Mouse (Mus musculus): ENCODE data around the gene Ankrd24. TPM values are rescaled to one million over a fixed set of nuclear protein-coding genes. Genes with fewer than 3 reads are reported as not detected.

Gene Ankrd24
- 10 to 100 TPM; 35.9 to 36.7 TPM for total RNA-seq (2021)

DNA sequence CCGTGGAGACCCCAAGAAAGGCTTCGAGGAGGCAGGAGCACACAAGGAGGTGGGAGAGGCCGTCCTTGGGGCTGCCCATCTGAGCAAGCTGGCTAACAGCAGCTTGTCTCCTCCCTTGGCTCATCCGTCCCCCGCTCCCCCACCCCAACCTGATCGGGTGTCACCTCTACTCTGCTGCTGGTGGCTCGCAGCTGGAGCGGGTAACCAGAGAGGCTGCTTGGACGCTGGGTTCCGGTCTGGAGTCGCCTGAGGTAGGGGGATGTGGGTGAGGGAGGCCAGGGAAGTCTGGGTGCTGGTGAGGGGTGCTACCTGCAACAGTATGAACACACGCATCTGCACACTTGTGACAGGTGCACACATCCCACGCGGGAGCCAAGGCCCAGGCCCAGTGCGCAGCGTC, at the start of gene Ankrd24:
Gene Ankrd24 (plus strand): TSS at position 151 of the 400 bp plus-strand sequence.
- DNase-seq (ENCODE audit: low spot score in 2 of 2) = no peak
- intact Hi-C loops (cut with DNase I) = no loop called here

DNA sequence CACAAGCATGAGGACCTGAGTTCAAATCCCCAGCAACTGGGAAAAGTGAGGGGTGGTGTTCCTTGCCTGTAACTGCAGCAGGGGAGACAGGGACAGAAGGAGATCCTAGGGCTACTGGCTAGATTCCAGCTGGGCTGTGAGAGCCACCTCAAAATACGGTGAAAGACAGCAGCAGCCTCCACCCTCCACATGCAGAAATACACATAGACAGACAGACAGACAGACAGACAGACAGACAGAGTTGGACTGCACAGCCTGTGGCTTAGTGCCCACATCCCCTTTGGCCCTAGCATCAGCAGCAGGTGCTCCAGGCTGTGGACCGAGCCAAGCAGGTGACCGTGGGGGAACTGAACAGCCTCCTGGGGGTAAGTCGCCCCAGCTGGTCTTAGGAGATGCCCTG, 48.4 kb upstream of the Ankrd24 start:
- DNase-seq (ENCODE audit: low spot score in 2 of 2) = no peak
- intact Hi-C loops (cut with DNase I) = no loop called here

DNA sequence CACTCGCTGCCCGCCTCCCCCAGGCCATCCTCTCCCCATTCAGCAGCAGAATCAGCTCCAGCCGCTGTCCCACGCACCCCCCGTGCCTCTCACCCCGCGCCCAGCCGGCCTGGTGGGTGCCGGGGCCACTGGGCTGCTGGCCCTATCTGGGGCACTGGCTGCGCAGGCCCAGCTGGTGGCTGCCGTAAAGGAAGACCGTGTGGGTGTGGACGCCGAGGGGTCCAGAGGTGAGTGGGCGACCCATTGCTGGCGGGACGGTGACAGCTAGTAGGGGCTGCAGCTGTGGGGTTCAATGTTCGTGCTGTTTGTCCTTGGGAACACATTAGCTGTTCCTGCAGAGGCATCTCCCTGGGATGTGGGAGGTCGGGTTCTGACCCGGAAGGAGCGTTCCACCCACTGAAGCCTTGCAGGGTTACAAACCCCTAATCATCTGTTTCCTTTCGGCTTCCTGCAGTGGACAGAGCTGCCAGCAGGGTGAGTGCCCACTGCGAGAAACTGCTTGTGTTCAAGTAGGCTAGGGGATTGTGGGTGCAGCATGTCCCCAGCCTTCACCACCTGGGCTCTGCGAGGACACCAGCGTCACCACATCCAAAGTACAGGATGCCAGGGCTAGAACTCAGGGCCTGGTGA, 47.8 kb upstream of the Ankrd24 start:
- intact Hi-C loops (cut with DNase I) = no loop called here
- no peak for DNase-seq (ENCODE audit: low spot score in 2 of 2)

DNA sequence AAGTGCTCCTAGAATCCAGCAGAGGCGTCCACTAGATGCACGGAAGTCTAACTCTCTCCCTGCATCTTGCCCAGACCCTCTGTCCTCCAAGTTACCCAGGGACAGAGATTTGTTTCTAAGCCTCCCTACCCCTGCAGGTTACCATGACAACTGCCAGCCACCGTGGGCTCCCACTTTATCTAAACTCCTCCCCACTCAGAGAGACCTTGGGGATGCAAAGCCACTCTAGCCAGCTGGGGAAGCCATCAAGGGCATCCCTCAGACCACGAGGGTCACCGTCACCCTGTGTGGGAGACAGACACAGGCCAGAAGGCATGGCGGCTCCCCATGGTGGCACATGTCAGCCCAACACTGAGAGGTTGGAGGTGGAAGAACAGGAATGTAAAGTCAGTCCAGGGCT, 45.0 kb upstream of the Ankrd24 start:
- intact Hi-C loops (cut with DNase I) = no loop called here

DNA sequence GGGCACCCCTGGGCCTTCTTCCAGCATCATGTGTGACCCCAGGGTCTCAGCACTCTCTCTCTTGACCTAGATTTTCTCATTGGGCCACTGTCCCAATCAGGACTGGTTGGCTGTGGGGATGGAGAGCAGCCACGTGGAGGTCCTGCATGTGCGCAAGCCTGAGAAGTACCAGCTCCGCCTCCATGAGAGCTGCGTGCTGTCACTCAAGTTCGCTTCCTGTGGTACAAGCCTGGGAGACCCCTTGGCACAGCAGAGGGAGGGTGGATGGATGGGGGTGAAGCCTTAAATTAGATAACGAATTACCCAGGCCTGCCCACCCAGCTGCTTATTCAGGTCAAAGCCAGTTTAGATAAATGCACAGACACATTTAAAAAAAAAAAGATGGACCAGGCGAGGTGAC, 39.6 kb upstream of the Ankrd24 start:
- intact Hi-C loops (cut with DNase I) = no loop called here
- no peak for DNase-seq (ENCODE audit: low spot score in 2 of 2)

More for the DNA sequence above, 45.0 kb upstream of the Ankrd24 start:
- DNase-seq (ENCODE audit: low spot score in 2 of 2) = no peak

DNA sequence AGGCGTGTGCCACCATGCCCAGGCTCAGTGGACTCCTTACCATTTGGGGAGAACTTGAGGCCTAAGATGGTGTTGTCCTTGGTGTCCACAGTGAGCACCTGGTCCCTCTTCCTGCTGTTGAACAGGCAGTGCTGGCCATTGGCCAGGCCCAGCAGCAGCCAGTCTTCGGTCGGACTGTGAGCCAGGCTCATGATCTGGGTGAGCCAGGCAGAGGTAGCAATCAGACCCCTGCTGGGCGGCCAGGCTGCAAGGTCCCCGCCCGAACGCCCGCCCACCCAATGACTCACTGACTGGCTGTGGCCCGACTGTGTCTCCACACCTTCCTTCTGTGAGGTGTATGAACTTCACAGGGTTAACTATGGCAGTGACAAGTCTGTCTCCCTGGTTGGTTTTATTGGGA, 36.5 kb upstream of the Ankrd24 start:
- intact Hi-C loops (cut with DNase I) = no loop called here
- DNase-seq (ENCODE audit: low spot score in 2 of 2) = no peak

DNA sequence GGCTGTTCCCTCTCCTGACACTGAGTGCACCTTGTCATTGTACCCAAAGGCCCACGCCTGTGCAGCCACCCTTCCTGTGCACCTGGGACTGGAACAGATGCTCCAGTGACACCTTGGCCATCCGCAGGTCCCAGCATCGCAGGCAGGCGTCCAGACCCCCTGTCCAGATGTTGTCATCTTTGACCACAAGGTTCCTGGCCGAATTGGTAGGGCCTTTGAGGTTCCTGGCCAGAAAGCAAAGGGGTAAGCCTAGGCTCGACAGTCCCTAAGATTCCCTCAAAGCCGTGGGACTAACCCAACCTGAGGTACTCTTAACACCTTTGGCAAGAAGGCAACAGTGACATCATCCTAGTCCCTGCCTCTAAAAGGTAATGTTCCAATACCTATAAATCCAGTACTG, 35.7 kb upstream of the Ankrd24 start:
- DNase-seq (ENCODE audit: low spot score in 2 of 2) = no peak
- intact Hi-C loops (cut with DNase I) = no loop called here

DNA sequence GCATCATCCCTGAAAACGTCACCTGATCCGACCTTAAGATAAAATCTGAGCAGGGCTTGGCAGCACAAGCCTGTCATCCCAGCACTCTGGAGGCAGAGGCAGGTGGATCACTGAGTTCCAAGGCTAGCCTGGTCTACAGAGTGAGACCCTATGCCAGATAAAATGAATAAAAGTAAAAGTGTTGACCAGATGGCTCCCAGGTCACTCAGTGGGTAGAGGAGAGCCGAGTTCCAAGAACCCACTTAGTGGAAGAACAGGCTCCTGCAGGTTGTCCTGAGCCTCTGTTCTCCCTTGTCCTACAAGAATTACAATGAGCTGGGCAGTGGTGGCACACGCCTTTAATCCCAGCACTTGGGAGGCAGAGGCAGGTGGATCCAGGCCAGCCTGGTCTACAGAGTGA, 35.1 kb upstream of the Ankrd24 start:
- intact Hi-C loops (cut with DNase I) = no loop called here
- no peak for DNase-seq (ENCODE audit: low spot score in 2 of 2)

DNA sequence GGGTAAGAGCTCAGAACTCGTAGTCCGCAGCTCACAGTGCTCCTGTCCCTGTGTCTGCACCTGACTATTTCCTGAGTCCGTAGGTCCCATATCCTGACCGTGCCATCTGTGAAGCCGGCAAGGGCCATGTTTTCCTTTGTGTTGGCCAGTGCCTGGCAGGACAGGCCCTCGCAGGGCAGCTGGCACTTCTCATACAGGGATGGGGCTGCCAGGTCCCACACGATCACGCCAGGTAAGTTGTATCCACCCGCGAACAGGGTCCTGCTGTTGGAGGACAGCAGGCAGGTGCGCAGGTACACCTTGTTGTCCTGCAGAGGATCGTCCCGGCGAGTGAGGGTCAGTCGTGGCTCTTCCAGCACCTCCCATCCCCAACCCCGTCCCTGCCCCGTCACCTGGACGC, 34.4 kb upstream of the Ankrd24 start:
- DNase-seq (ENCODE audit: low spot score in 2 of 2) = no peak
- intact Hi-C loops (cut with DNase I) = no loop called here

DNA sequence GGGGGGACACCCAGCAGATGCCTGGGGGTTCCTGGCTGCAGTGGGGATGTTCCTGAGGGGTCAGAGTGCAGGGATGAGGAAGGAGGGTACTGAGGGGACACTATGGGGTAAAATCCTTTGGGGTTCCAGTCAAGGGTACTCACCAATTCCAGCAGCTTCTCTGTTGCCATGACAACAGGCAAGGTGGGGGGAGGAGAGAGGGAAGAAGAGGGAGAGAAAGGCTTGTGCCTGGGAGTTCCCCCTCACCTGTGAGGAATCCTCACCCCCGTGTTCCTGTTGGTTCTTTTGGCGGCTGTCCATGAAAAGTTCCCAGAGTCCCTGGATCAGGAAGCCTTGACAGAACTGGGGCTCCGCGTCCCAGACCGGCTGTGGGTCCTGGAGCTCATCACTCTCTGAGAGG, 32.7 kb upstream of the Ankrd24 start:
- intact Hi-C loops (cut with DNase I) = no loop called here
- no peak for DNase-seq (ENCODE audit: low spot score in 2 of 2)

DNA sequence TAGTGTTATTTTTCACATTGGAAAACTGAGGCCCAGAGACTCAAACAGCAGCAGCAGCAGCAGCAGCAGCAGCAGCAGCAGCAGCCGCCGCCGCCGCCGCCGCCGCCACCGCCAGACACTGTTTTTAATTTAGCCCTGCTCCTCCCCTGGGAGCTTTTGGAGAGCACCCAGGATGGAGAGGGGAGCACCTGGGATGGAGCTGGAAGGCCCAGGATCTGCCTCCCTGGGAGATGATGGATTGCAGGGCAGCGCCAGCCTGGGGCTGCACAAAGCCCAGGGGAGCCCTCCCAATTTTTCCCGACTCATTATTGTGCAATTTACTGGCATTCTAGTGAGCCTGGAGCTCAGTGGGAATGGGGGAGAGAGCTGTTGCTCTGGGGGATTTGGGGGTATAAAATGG, 31.7 kb upstream of the Ankrd24 start:
- peak in 1 of 2 experiments; percentile 57 for DNase-seq (ENCODE audit: low spot score in 2 of 2)
- intact Hi-C loops (cut with DNase I) = loop anchor here (2.0 kb wide), 1 partner anchor 26 kb away; no protein-coding TSS in a partner anchor

DNA sequence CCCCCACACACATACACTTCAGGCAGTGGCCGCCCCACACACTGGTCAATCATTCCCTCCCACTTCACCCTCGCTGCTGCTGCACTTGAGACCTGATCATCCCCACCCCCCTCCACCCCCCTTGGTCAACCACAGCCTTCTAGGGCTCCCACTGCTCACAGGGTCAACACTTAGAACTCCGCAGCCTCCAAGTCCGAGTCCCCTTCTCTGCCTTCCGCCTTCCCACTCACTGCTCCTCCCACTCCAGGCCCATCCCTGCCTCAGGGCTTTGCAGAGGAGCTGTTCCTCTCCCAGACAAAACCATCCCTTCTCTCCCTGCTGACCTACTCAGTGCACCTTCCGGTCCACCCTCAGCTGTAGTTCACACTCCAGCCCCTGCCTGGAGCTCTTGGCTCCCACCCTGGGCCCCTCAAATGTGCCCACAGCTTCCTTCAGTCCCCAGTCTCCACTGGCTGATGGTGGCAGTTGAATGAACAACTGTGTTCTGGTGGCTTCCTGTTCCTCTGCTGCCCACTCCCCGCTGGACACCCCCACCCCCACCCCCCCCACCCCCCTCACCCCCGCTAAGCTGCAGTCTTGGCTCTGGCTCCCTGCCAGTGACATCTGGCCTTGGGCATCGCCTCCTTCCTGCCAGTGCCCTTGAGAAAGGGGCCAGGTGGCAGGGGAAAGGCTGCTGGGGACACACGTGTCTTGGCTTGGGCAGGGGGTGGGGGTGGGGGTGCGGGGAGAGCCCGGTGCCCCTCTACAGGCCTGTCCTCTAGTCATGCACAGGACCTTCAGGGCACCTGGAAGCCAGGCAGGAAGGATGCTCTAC, 31.0 kb upstream of the Ankrd24 start:
- DNase-seq (ENCODE audit: low spot score in 2 of 2) = peak in 1 of 2 experiments; percentile 56
- intact Hi-C loops (cut with DNase I) = loop anchor here (2.0 kb wide), 1 partner anchor 27 kb away; no protein-coding TSS in a partner anchor

DNA sequence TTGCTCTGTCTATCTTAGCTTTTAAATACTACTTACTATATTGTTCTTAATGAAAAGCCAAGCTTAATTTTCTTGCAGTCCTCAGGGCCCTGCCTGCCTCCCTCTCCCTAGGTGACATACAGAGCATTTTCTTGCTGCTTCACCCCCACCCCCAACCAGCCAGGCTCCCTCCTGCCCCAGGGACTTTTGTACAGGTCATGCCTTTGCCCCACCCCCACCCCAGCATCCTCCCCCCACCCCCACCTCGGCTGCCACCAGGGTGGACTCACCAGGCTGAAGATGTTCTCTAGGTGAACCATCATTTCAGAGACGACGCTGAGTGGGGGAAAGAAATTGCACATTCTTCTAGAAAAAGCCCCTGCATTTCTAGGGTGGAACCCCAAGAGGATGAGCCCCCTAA, 30.0 kb upstream of the Ankrd24 start:
- DNase-seq (ENCODE audit: low spot score in 2 of 2) = no peak
- intact Hi-C loops (cut with DNase I) = no loop called here

DNA sequence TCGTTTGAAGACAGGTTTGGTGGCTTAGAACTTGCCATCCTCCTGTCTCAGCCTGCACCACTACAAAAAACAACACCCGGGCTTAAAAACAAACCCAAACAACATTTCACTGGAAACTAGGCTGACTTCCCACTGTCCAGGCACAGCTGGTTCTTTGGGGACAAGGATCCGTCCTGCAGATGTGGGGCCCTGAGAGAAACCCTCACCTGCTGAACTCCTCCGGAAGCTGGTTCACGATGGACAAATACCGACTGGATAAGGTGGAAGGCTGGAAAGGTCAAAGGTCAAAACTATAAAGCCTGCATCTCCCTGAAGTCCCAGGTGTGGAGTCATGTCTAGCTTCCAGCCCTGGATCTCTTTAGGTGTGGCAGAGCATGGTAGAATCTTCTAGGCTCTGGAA, 29.5 kb upstream of the Ankrd24 start:
- intact Hi-C loops (cut with DNase I) = no loop called here
- DNase-seq (ENCODE audit: low spot score in 2 of 2) = no peak

DNA sequence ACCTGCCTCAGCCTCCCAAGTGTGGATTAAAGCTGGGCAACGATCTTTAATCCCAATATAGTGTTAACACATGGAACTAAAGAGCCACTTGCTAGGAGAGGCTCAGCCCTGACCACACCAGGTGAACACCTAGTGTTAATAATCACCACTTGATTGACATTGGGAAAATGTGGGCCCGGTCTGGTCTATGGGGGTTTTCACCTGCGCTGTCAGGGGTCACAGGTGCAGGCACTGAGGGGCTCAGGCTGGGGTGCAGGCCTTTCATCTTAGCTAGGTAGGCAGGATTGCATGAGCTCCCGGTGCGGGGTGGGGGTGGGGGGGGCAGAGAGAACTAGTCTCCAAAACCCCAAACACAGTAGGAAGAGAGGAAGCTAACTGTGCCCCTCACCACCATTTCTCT, 28.7 kb upstream of the Ankrd24 start:
- intact Hi-C loops (cut with DNase I) = loop anchor here (5.0 to 10.0 kb wide), 2 partner anchors 37 to 575 kb away; no protein-coding TSS in a partner anchor
- DNase-seq (ENCODE audit: low spot score in 2 of 2) = no peak

DNA sequence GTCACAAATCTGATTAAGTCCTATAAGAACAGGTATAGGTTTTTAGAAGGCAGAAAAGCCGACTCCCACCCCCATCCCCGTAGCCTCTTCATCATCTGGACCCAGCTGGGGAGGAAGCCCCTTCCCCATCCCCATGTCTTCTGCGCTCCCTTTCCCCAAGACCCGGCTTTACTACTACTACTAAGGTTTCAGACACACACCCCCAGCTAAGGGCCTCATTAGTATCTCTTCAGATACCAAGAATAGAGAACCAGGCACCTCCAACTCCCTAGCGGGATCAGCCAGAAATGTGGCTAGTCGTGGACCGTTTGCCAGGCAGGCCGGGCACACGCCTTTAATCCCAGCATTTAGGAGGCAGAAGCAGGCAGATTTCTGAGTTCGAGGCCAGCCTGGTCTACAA, 28.2 kb upstream of the Ankrd24 start:
- DNase-seq (ENCODE audit: low spot score in 2 of 2) = no peak
- intact Hi-C loops (cut with DNase I) = loop anchor here (5.0 to 10.0 kb wide), 2 partner anchors 38 to 575 kb away; no protein-coding TSS in a partner anchor

DNA sequence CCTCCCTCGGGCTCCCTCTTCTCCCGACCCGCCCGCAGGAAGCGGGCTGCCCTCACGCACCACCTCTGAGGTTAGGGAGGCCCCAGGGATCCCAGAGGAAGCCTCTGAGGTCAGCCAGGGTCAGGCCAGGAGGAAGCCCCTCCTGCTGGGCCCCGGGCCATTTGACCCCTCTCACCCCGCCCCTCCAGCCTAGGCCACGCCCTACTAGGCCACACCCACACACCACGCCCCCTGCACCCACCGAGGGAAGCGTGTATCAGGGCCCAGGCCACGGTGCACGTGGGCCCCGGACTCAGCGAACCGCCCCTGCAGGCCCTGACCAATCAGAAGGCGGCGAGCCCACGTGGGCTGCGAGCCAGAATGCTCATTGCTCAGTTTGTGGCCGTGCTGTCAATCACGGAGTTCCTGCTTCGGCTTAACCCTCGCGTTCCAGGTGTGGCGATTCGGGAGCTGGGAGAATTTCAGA, 27.6 kb upstream of the Ankrd24 start, which contains the start of gene Tle6:
Gene Tle6 (minus strand): TSS at position 336 of the 466 bp plus-strand sequence.
- intact Hi-C loops (cut with DNase I) = loop anchor here (5.0 to 10.0 kb wide), 2 partner anchors 38 to 574 kb away; no protein-coding TSS in a partner anchor
- peak; percentile 92 to 95 for DNase-seq (ENCODE audit: low spot score in 2 of 2)

DNA sequence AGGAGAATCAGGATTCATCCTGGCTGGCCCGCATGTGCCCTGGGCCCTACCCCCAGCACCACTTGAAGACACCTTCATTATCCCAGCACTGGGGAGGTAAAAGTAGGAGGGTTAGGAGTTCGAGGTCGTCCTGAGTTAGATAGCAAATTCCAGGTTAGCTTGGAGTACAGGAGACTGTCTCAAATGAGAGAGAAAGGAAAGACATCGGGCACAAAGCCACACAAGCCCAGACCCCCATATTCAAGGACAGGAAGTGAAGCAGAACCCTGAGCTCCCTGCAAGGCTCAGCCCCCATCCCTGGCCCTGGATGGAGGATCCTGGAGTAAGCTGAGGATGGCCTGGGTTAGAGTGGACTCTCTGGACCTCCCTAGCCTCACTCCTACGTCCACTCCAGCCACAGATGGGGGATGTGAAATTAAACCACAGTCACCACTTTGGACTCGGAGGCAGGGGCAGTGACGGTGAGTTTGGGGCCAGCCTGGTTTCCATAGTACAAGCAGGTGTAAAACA, 26.9 kb upstream of the Ankrd24 start:
- DNase-seq (ENCODE audit: low spot score in 2 of 2) = no peak
- intact Hi-C loops (cut with DNase I) = loop anchor here (5.0 to 10.0 kb wide), 2 partner anchors 39 to 573 kb away; no protein-coding TSS in a partner anchor

DNA sequence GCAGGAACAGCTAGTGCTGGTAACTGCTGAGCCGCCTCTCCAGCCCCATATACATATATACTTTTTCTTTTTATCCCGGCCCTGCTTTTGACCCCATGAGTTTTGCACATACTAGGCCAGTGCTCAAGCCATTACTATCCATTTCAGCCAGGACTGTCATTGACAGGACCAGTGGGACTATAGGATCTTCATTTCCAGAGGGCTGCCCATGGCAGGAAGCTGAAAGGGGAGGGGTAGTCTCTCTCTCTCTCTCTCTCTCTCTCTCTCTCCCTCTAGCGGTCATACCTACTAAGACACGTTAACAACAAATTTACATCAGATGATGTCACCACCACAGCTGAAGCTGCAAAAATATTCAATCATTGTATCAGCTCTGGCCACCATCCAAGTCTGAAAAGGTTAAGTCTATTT, 25.6 kb upstream of the Ankrd24 start:
- peak in 1 of 2 experiments; percentile 60 for DNase-seq (ENCODE audit: low spot score in 2 of 2)
- intact Hi-C loops (cut with DNase I) = loop anchor here (5.0 to 10.0 kb wide), 2 partner anchors 40 to 572 kb away; no protein-coding TSS in a partner anchor

Data from left cerebral cortex, postnatal 25 days (tissue).